Mouse (Mus musculus) gastrocnemius, postnatal 4 days (tissue): Measurements from ENCODE around the gene Nckap1. TPM values are rescaled to one million over a fixed set of nuclear protein-coding genes. Genes with fewer than 3 reads are reported as not detected.
"Not testable (repeated sequence)": the region's sequence is repeated elsewhere in the genome, so short reads cannot be mapped to it uniquely, and the experiment has no call there.

Source experiments
- DNase-seq, 2 experiments: peaks; one replicate each; pipeline ENCODE4 v3.0.0; 2021 to 2022; ENCODE audit warnings: low spot score in 2 of 2, mixed read lengths in 2 of 2
- total RNA-seq, 2 experiments: library from RNA; stranded (reverse); gene quantifications; 2 replicates each; pipeline ENCODE4 v1.2.3; 2021

Gene Nckap1
- total RNA-seq, 2 experiments from 2014 or later = 80.1 to 81.0 TPM

- no peak for DNase-seq
These were observed 18.9 kb downstream of the Nckap1 start for GRCm38 (mm10) chr2:80562253-80562652.

- no peak for DNase-seq
These were observed 19.7 kb downstream of the Nckap1 start for GRCm38 (mm10) chr2:80561478-80561877.

GRCm38 (mm10) chr2:80560773-80561172 is 20.4 kb downstream of the Nckap1 start:
- no peak for DNase-seq

- no peak for DNase-seq
These were observed 21.5 kb downstream of the Nckap1 start for GRCm38 (mm10) chr2:80559655-80560054.

- no peak for DNase-seq
These were observed 26.7 kb downstream of the Nckap1 start for GRCm38 (mm10) chr2:80554442-80554841.

- no peak for DNase-seq
These were observed 31.5 kb downstream of the Nckap1 start for GRCm38 (mm10) chr2:80549704-80550103.

- DNase-seq = no peak
These were observed 33.3 kb downstream of the Nckap1 start for GRCm38 (mm10) chr2:80547901-80548300.

- DNase-seq = no peak
These were observed 38.4 kb downstream of the Nckap1 start for GRCm38 (mm10) chr2:80542801-80543200.

- DNase-seq = no peak
These were observed 44.0 kb downstream of the Nckap1 start for GRCm38 (mm10) chr2:80537156-80537555.

- no peak for DNase-seq
These were observed 44.6 kb downstream of the Nckap1 start for GRCm38 (mm10) chr2:80536608-80537007.

- no peak for DNase-seq
These were observed 56.9 kb downstream of the Nckap1 start for GRCm38 (mm10) chr2:80524275-80524674.

GRCm38 (mm10) chr2:80506051-80506802 is 75.0 kb downstream of the Nckap1 start:
- DNase-seq = no peak

- no peak for DNase-seq
These were observed 79.0 kb downstream of the Nckap1 start for GRCm38 (mm10) chr2:80502132-80502531.

GRCm38 (mm10) chr2:80495304-80495703 is 85.9 kb downstream of the Nckap1 start:
- not testable (repeated sequence) for DNase-seq

GRCm38 (mm10) chr2:80486851-80487250 is 94.3 kb downstream of the Nckap1 start:
- no peak for DNase-seq

- DNase-seq = no peak
These were observed 96.2 kb downstream of the Nckap1 start for GRCm38 (mm10) chr2:80484951-80485350.

GRCm38 (mm10) chr2:80475831-80476230 is 105.3 kb downstream of the Nckap1 start:
- no peak for DNase-seq

- no peak for DNase-seq
These were observed 106.9 kb downstream of the Nckap1 start for GRCm38 (mm10) chr2:80474247-80474796.

- DNase-seq = no peak
These were observed 115.0 kb downstream of the Nckap1 start for GRCm38 (mm10) chr2:80465991-80466821.

- DNase-seq = no peak
These were observed 119.4 kb downstream of the Nckap1 start for GRCm38 (mm10) chr2:80461827-80462226.
